Mouse (Mus musculus): ENCODE measurements around the gene Wnt9a. TPM values are rescaled to one million over a fixed set of nuclear protein-coding genes. Genes with fewer than 3 reads are reported as not detected.

The Wnt9a gene
- polyA plus RNA-seq, 1 experiment, result not detected

GRCm38 (mm10) chr11:59324777-59325176 is 18.0 kb downstream of the Wnt9a start:
- WGBS, result 67% methylated on average over 5 of the region's 5 CpGs
- no peak for TF ChIP-seq POLR2A (IDR thresholded peaks at IDR 0.05; ENCODE audit: insufficient read depth, low read depth, low read length)
- no peak overlapping the region for H3K4me3 ChIP-seq (ENCODE audit: insufficient read depth, low read depth, low read length)
- no peak overlapping the region for H3K27ac ChIP-seq (ENCODE audit: insufficient read depth, low read depth, low read length)
- peaks cover 4% of the 10 kb centered on the region for H3K4me1 ChIP-seq (ENCODE audit: control insufficient read depth, insufficient read depth, low read length)

DNA sequence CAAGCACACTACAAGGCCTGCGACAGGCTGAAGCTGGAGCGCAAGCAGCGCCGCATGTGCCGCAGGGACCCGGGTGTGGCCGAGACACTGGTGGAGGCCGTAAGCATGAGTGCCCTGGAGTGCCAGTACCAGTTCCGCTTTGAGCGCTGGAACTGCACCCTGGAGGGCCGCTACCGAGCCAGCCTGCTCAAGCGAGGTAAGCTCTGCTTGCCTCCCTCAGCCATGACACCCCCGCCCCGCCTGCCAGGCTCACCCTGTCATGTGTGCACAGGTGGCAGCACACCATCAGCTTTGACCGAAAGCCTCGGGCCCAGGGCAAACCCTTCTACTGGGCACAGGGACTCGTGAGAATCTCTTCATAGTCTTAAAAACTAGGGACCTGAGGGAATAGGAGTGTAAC is 20.9 kb downstream of the Wnt9a start:
- H3K4me1 ChIP-seq (ENCODE audit: control insufficient read depth, insufficient read depth, low read length), result peaks cover 7% of the 10 kb centered on the region
- 95% methylated on average over 18 of the region's 18 CpGs for WGBS
- no peak overlapping the region for H3K4me3 ChIP-seq (ENCODE audit: insufficient read depth, low read depth, low read length)
- no peak overlapping the region for H3K27ac ChIP-seq (ENCODE audit: insufficient read depth, low read depth, low read length)
- TF ChIP-seq POLR2A (IDR thresholded peaks at IDR 0.05; ENCODE audit: insufficient read depth, low read depth, low read length) (no peak), CTCF (IDR thresholded peaks at IDR 0.05; ENCODE audit: insufficient read depth, low read depth, low read length) (no peak)

DNA sequence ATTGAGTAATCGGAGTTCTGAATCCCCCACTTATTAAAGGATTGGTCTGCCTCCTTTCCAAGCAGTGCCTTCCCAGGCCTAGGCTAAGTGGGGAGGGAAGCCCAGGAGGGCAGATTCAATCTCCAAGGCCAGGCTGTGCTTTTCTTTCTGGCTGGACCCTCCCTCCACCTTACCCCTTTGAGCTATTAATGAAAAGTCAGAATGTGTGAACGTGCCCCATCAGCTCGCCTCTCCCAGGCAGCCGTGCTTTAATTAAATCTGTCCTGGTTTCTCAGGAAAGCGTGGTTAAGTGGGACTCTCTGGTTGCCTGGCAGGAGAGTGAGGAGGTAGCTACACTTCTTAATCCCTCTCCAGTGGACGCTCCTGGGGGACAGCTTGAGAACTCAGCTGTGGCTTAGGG is 22.9 kb downstream of the Wnt9a start:
- 41% methylated on average over 6 of the region's 6 CpGs for WGBS
- no peak for TF ChIP-seq CTCF (IDR thresholded peaks at IDR 0.05; ENCODE audit: insufficient read depth, low read depth, low read length)
- no peak overlapping the region for H3K4me3 ChIP-seq (ENCODE audit: insufficient read depth, low read depth, low read length)
- H3K27ac ChIP-seq (ENCODE audit: insufficient read depth, low read depth, low read length), result no peak overlapping the region
- peaks cover 13% of the 10 kb centered on the region for H3K4me1 ChIP-seq (ENCODE audit: control insufficient read depth, insufficient read depth, low read length)

DNA sequence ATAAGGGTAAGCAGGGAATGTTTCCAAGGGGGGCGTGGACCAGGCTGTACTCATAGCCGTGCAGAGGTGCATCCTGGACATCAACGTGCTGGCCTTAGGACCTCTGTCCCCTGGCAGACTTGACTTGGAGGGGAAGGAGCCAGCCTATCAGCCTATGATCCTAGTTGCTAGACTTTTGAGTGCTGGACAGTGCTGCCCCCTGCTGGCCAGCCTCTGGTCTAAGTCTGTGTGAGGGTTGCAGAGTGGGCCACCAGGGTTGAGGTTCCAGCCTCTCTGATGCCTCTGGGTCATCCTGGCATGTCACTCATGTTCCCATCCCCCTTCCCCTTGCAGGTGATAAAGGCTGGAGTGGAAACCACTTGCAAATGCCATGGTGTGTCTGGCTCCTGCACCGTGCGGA is 23.8 kb downstream of the Wnt9a start:
- Histone ChIP-seq H3K4me1 (ENCODE audit: control insufficient read depth, insufficient read depth, low read length) (peaks cover 13% of the 10 kb centered on the region), H3K27ac (ENCODE audit: insufficient read depth, low read depth, low read length) (no peak overlapping the region), H3K4me3 (ENCODE audit: insufficient read depth, low read depth, low read length) (no peak overlapping the region)
- TF ChIP-seq CTCF (IDR thresholded peaks at IDR 0.05; ENCODE audit: insufficient read depth, low read depth, low read length) (peak; percentile 59; the same call in 1 of the 2 replicates), POLR2A (IDR thresholded peaks at IDR 0.05; ENCODE audit: insufficient read depth, low read depth, low read length) (no peak)
- 53% methylated on average over 5 of the region's 5 CpGs for WGBS

GRCm38 (mm10) chr11:59331167-59331869 is 24.6 kb downstream of the Wnt9a start:
- 87% methylated on average over 16 of the region's 16 CpGs for WGBS
- H3K4me1 ChIP-seq (ENCODE audit: control insufficient read depth, insufficient read depth, low read length), result peaks cover 15% of the 10 kb centered on the region
- H3K4me3 ChIP-seq (ENCODE audit: insufficient read depth, low read depth, low read length), result no peak overlapping the region
- H3K27ac ChIP-seq (ENCODE audit: insufficient read depth, low read depth, low read length), result no peak overlapping the region
- no peak for TF ChIP-seq POLR2A (IDR thresholded peaks at IDR 0.05; ENCODE audit: insufficient read depth, low read depth, low read length)
- TF ChIP-seq CTCF (IDR thresholded peaks at IDR 0.05; ENCODE audit: insufficient read depth, low read depth, low read length), result no peak

- H3K27ac ChIP-seq (ENCODE audit: insufficient read depth, low read depth, low read length), result no peak overlapping the region
- no peak overlapping the region for H3K4me3 ChIP-seq (ENCODE audit: insufficient read depth, low read depth, low read length)
- 46% methylated on average over 9 of the region's 9 CpGs for WGBS
- peaks cover 20% of the 10 kb centered on the region for H3K4me1 ChIP-seq (ENCODE audit: control insufficient read depth, insufficient read depth, low read length)
- TF ChIP-seq CTCF (IDR thresholded peaks at IDR 0.05; ENCODE audit: insufficient read depth, low read depth, low read length) (no peak), POLR2A (IDR thresholded peaks at IDR 0.05; ENCODE audit: insufficient read depth, low read depth, low read length) (no peak)
Measured at GRCm38 (mm10) chr11:59332938-59333337, 26.2 kb downstream of the Wnt9a start.

DNA sequence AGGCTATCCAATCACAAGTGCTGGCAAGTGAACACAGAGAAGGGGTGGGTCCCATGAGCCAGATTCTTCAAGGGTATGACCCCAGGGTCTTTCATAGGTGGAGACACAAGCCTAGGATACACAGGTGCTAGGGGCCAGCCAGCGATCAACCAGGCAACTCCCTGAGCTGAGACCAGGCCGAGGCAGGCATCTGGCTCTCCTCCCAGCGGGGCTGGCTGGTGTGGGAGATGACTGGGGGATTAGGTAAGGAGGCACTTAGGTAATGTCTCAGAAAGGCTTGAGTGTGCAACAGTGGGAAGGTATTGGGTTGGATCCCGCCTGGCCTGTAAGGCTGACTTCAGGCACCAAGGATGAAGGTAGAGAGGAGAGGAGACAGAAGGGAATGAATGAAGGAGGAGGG is 28.4 kb downstream of the Wnt9a start:
- H3K4me1 ChIP-seq (ENCODE audit: control insufficient read depth, insufficient read depth, low read length), result peaks cover 16% of the 10 kb centered on the region
- no peak overlapping the region for H3K27ac ChIP-seq (ENCODE audit: insufficient read depth, low read depth, low read length)
- no peak for TF ChIP-seq CTCF (IDR thresholded peaks at IDR 0.05; ENCODE audit: insufficient read depth, low read depth, low read length)
- no peak for TF ChIP-seq POLR2A (IDR thresholded peaks at IDR 0.05; ENCODE audit: insufficient read depth, low read depth, low read length)
- 81% methylated on average over 4 of the region's 4 CpGs for WGBS
- H3K4me3 ChIP-seq (ENCODE audit: insufficient read depth, low read depth, low read length), result no peak overlapping the region

DNA sequence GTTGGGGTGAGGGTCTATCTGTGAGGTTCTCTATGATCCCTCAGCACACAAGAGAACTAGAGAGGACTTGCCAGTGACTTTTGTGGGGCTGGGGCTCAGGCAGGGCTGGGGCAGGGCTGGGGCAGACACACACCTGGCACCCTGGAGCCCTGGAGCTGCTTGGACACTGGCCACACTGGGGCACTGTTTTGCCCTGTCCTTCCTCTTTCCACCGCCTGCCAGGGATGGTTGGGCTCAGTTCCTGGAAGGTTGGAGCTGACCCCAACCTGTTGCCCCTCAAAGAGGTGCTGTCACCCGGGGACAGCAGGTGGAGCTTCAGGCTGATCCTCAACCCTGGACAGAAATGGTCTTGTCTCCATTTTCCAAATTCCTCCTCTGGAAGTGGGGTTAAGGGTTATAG is 29.2 kb downstream of the Wnt9a start:
- TF ChIP-seq CTCF (IDR thresholded peaks at IDR 0.05; ENCODE audit: insufficient read depth, low read depth, low read length), result no peak
- no peak for TF ChIP-seq POLR2A (IDR thresholded peaks at IDR 0.05; ENCODE audit: insufficient read depth, low read depth, low read length)
- Histone ChIP-seq H3K4me1 (ENCODE audit: control insufficient read depth, insufficient read depth, low read length) (peaks cover 16% of the 10 kb centered on the region), H3K4me3 (ENCODE audit: insufficient read depth, low read depth, low read length) (no peak overlapping the region), H3K27ac (ENCODE audit: insufficient read depth, low read depth, low read length) (no peak overlapping the region)
- 81% methylated on average over 2 of the region's 2 CpGs for WGBS

GRCm38 (mm10) chr11:59336381-59336780 is 29.7 kb downstream of the Wnt9a start:
- TF ChIP-seq CTCF (IDR thresholded peaks at IDR 0.05; ENCODE audit: insufficient read depth, low read depth, low read length), result no peak
- Histone ChIP-seq H3K27ac (ENCODE audit: insufficient read depth, low read depth, low read length) (no peak overlapping the region), H3K4me3 (ENCODE audit: insufficient read depth, low read depth, low read length) (no peak overlapping the region), H3K4me1 (ENCODE audit: control insufficient read depth, insufficient read depth, low read length) (peaks cover 16% of the 10 kb centered on the region)
- 26% methylated on average over 1 of the region's 1 CpGs for WGBS
